Comparison of ENCODE assay signal across 20 mouse cellular contexts in genomic region chr10:116675171-116675570, GRCm38 (mm10).
A peak's percentile ranks its signal among the peaks of the same experiment; 100 is the strongest.
DNase-seq lines count a peak whose midpoint lies in the region; ATAC-seq and TF ChIP-seq lines count a peak whose summit lies in the region.
"Had no signal": no experiment of that assay in that cellular context is flagged by ENCODE, and none has a peak within 500 bp of the region (broad histone marks: within the 10 kb centered on the region; RNA-seq: fewer than 3 reads in every experiment).

No protein-coding gene starts in this region.

- TF ChIP-seq RAD21 in CH12.LX (IDR thresholded peaks at IDR 0.05; ENCODE audit: low read depth, low read length) = no peak

- H3K27me3 ChIP-seq in CH12.LX (replicated peaks) = no peaks in the 10 kb centered on the region
- H3K27me3 ChIP-seq in embryonic facial prominence, embryonic 10.5 days (replicated peaks; ENCODE audit: low read depth, poor library complexity, severe bottlenecking) = no peaks in the 10 kb centered on the region
- no peaks in the 10 kb centered on the region for H3K27me3 ChIP-seq in limb, embryonic 11.5 days (ENCODE audit: control insufficient read depth, insufficient read depth, low read length)
- H3K27me3 ChIP-seq in limb, embryonic 15.5 days = no peaks in the 10 kb centered on the region
- no peaks in the 10 kb centered on the region for H3K27me3 ChIP-seq in heart, embryonic 11.5 days (ENCODE audit: control insufficient read depth, insufficient read depth, low read length)
- H3K27me3 ChIP-seq in forebrain, embryonic 16.5 days (replicated peaks; ENCODE audit: control insufficient read depth, insufficient read depth, low read length) = no peaks in the 10 kb centered on the region
- H3K27me3 ChIP-seq in intestine, embryonic 15.5 days (replicated peaks) = no peaks in the 10 kb centered on the region
- H3K27me3 ChIP-seq: forebrain, embryonic 15.5 days; heart, embryonic 15.5 days had no signal

- H3K36me3 ChIP-seq in CH12.LX (replicated peaks in 1 of 2; ENCODE audit: control insufficient read depth in 1 of 2, insufficient read depth in 1 of 2, low read length in 1 of 2) = peaks cover 0 to 24% of the 10 kb centered on the region in 2 experiments
- H3K36me3 ChIP-seq in embryonic facial prominence, embryonic 10.5 days (replicated peaks) = no peaks in the 10 kb centered on the region
- no peaks in the 10 kb centered on the region for H3K36me3 ChIP-seq in limb, embryonic 11.5 days (ENCODE audit: control insufficient read depth, insufficient read depth, low read length)
- H3K36me3 ChIP-seq in limb, embryonic 15.5 days = no peaks in the 10 kb centered on the region
- H3K36me3 ChIP-seq in heart, embryonic 11.5 days (ENCODE audit: control insufficient read depth, insufficient read depth, low read length) = no peaks in the 10 kb centered on the region
- no peaks in the 10 kb centered on the region for H3K36me3 ChIP-seq in forebrain, embryonic 16.5 days (ENCODE audit: control insufficient read depth, insufficient read depth)
- H3K36me3 ChIP-seq in intestine, embryonic 15.5 days = no peaks in the 10 kb centered on the region
- H3K36me3 ChIP-seq: forebrain, embryonic 15.5 days; heart, embryonic 10.5 days; heart, embryonic 15.5 days; hindbrain, embryonic 10.5 days had no signal

- H3K27ac ChIP-seq in CH12.LX (ENCODE audit: insufficient read depth, low read depth) = no peak overlapping the region
- H3K27ac ChIP-seq in embryonic facial prominence, embryonic 10.5 days (replicated peaks) = peak overlapping the region; percentile 36; the same call in 1 of the 2 replicates
- H3K27ac ChIP-seq in limb, embryonic 11.5 days (replicated peaks; ENCODE audit: low read depth, low read length) = peak overlapping the region; percentile 52
- H3K27ac ChIP-seq in limb, embryonic 15.5 days = no peak overlapping the region
- H3K27ac ChIP-seq in heart, embryonic 11.5 days (ENCODE audit: low read depth, low read length) = no peak overlapping the region
- H3K27ac ChIP-seq in forebrain, embryonic 16.5 days (ENCODE audit: low read length) = no peak overlapping the region
- H3K27ac ChIP-seq in intestine, embryonic 15.5 days = no peak overlapping the region
- H3K27ac ChIP-seq: forebrain, embryonic 15.5 days; heart, embryonic 10.5 days; heart, embryonic 15.5 days; hindbrain, embryonic 10.5 days; hindbrain, embryonic 14.5 days had no signal

- DNase-seq in CH12.LX (ENCODE audit: extremely low read depth) = peak; percentile 23
- no peak for DNase-seq in embryonic facial prominence, embryonic 10.5 days (ENCODE audit: low spot score)
- no peak for DNase-seq in limb, embryonic 11.5 days (ENCODE audit: low spot score)
- DNase-seq: adrenal gland, postnatal 10 days; B cell, adult 2 months; cerebellum, adult 11-12 months; cerebellum, adult 9-10 months; cerebellum, postnatal 36 days; heart, adult 18-20 months; kidney, adult 2 months had no signal

- ATAC-seq in limb, embryonic 11.5 days (ENCODE audit: insufficient number of reproducible peaks, low FRiP score, low TSS enrichment, low read depth) = no peak
- ATAC-seq in limb, embryonic 15.5 days (ENCODE audit: insufficient number of reproducible peaks, low FRiP score, low TSS enrichment, low read depth) = no peak
- no peak for ATAC-seq in heart, embryonic 11.5 days (replicated peaks; ENCODE audit: insufficient number of reproducible peaks, low FRiP score, low TSS enrichment)
- ATAC-seq in forebrain, embryonic 16.5 days = no peak
- ATAC-seq in intestine, embryonic 15.5 days = no peak
- ATAC-seq: forebrain, embryonic 15.5 days; intestine, embryonic 16.5 days had no signal

- dilution Hi-C loops in CH12.LX (cut with MboI; ENCODE audit: extremely low pct_ligation_motif_present, extremely low pct_unique_long_range_greater_than_20kb, low sequenced_read_pairs) = no loop called here

- H3K4me3 ChIP-seq in CH12.LX (replicated peaks in 1 of 3; ENCODE audit: low read depth in 2 of 3, low read length in 2 of 3, poor library complexity in 1 of 3) = peak overlapping the region in 2 of 3 experiments; percentile 45 to 60
- H3K4me3 ChIP-seq in embryonic facial prominence, embryonic 10.5 days = no peak overlapping the region
- H3K4me3 ChIP-seq in limb, embryonic 11.5 days (ENCODE audit: low read depth, low read length) = no peak overlapping the region
- no peak overlapping the region for H3K4me3 ChIP-seq in limb, embryonic 15.5 days
- no peak overlapping the region for H3K4me3 ChIP-seq in heart, embryonic 11.5 days (ENCODE audit: low read depth, low read length)
- H3K4me3 ChIP-seq in forebrain, embryonic 16.5 days (replicated peaks; ENCODE audit: low read length) = no peak overlapping the region
- H3K4me3 ChIP-seq in intestine, embryonic 15.5 days (replicated peaks) = no peak overlapping the region
- H3K4me3 ChIP-seq: forebrain, embryonic 15.5 days; heart, embryonic 10.5 days; heart, embryonic 15.5 days; hindbrain, embryonic 10.5 days had no signal

- no peak for TF ChIP-seq POLR2A in CH12.LX (IDR thresholded peaks at IDR 0.05; ENCODE audit: low read depth, low read length)

- in situ Hi-C loops in CH12.LX (cut with MboI; ENCODE audit: low pct_ligation_motif_present, low pct_unique_long_range_greater_than_20kb, low sequenced_read_pairs) = no loop called here

- H3K9me3 ChIP-seq in CH12.LX (replicated peaks; ENCODE audit: low read length) = peaks cover 13% of the 10 kb centered on the region
- no peaks in the 10 kb centered on the region for H3K9me3 ChIP-seq in embryonic facial prominence, embryonic 10.5 days
- H3K9me3 ChIP-seq in limb, embryonic 11.5 days (ENCODE audit: control insufficient read depth, low read length) = no peaks in the 10 kb centered on the region
- H3K9me3 ChIP-seq in limb, embryonic 15.5 days = no peaks in the 10 kb centered on the region
- 0 out of 2 replicates have a peak, but pooled peaks cover 2% of the 10 kb centered on the region for H3K9me3 ChIP-seq in heart, embryonic 11.5 days (replicated peaks; ENCODE audit: control insufficient read depth, low read length)
- no peaks in the 10 kb centered on the region for H3K9me3 ChIP-seq in forebrain, embryonic 16.5 days (ENCODE audit: control insufficient read depth, low read length)
- H3K9me3 ChIP-seq in intestine, embryonic 15.5 days = no peaks in the 10 kb centered on the region
- H3K9me3 ChIP-seq: forebrain, embryonic 15.5 days; heart, embryonic 10.5 days; heart, embryonic 15.5 days; hindbrain, embryonic 10.5 days had no signal

- TF ChIP-seq CTCF in CH12.LX (conservative IDR thresholded peaks at IDR 0.05 in 1 of 2, IDR thresholded peaks at IDR 0.05 in 1 of 2; ENCODE audit: low read depth in 2 of 2, low read length in 2 of 2) = no peak

- no peak overlapping the region for H3K9ac ChIP-seq in CH12.LX (ENCODE audit: insufficient read depth, low read depth)
- no peak overlapping the region for H3K9ac ChIP-seq in limb, embryonic 11.5 days (ENCODE audit: low read length)
- no peak overlapping the region for H3K9ac ChIP-seq in limb, embryonic 15.5 days
- H3K9ac ChIP-seq in heart, embryonic 11.5 days (ENCODE audit: low read depth, low read length) = no peak overlapping the region
- no peak overlapping the region for H3K9ac ChIP-seq in forebrain, embryonic 16.5 days (replicated peaks; ENCODE audit: low read depth, low read length)
- no peak overlapping the region for H3K9ac ChIP-seq in intestine, embryonic 15.5 days
- H3K9ac ChIP-seq: forebrain, embryonic 15.5 days; heart, embryonic 15.5 days; hindbrain, embryonic 14.5 days had no signal

- H3K4me1 ChIP-seq in CH12.LX (ENCODE audit: control insufficient read depth in 1 of 2, insufficient read depth in 2 of 2) = peaks cover 0 to 21% of the 10 kb centered on the region in 2 experiments; a peak in 1 of 4 replicates
- H3K4me1 ChIP-seq in embryonic facial prominence, embryonic 10.5 days = peaks cover 8% of the 10 kb centered on the region
- H3K4me1 ChIP-seq in limb, embryonic 11.5 days (ENCODE audit: control insufficient read depth, insufficient read depth, low read length) = peaks cover 10% of the 10 kb centered on the region; the same call in 1 of the 2 replicates
- H3K4me1 ChIP-seq in limb, embryonic 15.5 days = 0 out of 2 replicates have a peak, but pooled peaks cover 6% of the 10 kb centered on the region
- H3K4me1 ChIP-seq in heart, embryonic 11.5 days (ENCODE audit: control insufficient read depth, insufficient read depth, low read length) = no peaks in the 10 kb centered on the region
- H3K4me1 ChIP-seq in forebrain, embryonic 16.5 days (replicated peaks; ENCODE audit: control insufficient read depth, insufficient read depth, low read length) = no peaks in the 10 kb centered on the region
- no peaks in the 10 kb centered on the region for H3K4me1 ChIP-seq in intestine, embryonic 15.5 days (replicated peaks)
- H3K4me1 ChIP-seq: forebrain, embryonic 15.5 days; heart, embryonic 10.5 days; heart, embryonic 15.5 days; hindbrain, embryonic 10.5 days had no signal

- H3K4me2 ChIP-seq in CH12.LX (ENCODE audit: insufficient read depth, low read depth, poor library complexity, severe bottlenecking) = no peak overlapping the region
- no peak overlapping the region for H3K4me2 ChIP-seq in limb, embryonic 11.5 days (ENCODE audit: low read depth, severe bottlenecking)
- 0 out of 2 replicates have a peak overlapping the region, but pooled peaks have one; percentile 10 for H3K4me2 ChIP-seq in limb, embryonic 15.5 days
- H3K4me2 ChIP-seq in heart, embryonic 11.5 days = no peak overlapping the region
- no peak overlapping the region for H3K4me2 ChIP-seq in forebrain, embryonic 16.5 days (ENCODE audit: low read length)
- no peak overlapping the region for H3K4me2 ChIP-seq in intestine, embryonic 15.5 days (replicated peaks)
- H3K4me2 ChIP-seq: forebrain, embryonic 15.5 days; heart, embryonic 15.5 days; hindbrain, embryonic 14.5 days had no signal

- TF ChIP-seq EP300 in CH12.LX (IDR thresholded peaks at IDR 0.05; ENCODE audit: low read length) = no peak

- 62% methylated on average over 7 of the region's 7 CpGs for WGBS in embryonic facial prominence, embryonic 10.5 days
- 55% methylated on average over 7 of the region's 7 CpGs for WGBS in limb, embryonic 11.5 days
- 35% methylated on average over 7 of the region's 7 CpGs for WGBS in limb, embryonic 15.5 days
- WGBS in heart, embryonic 11.5 days (ENCODE audit: insufficient replicate concordance) = 76% methylated on average over 7 of the region's 7 CpGs
- WGBS in forebrain, embryonic 16.5 days = 67% methylated on average over 7 of the region's 7 CpGs
- WGBS in intestine, embryonic 15.5 days = 80% methylated on average over 7 of the region's 7 CpGs

- H3K79me2 ChIP-seq in CH12.LX (replicated peaks; ENCODE audit: control insufficient read depth, extremely low read depth, insufficient read depth, poor library complexity, severe bottlenecking) = no peaks in the 10 kb centered on the region

TF ChIP-seq in CH12.LX, 34 proteins besides CTCF, POLR2A, EP300 and RAD21:
- TF ChIP-seq MEF2A (IDR thresholded peaks at IDR 0.05; ENCODE audit: borderline replicate concordance, low read depth, low read length) (no peak), MAX (IDR thresholded peaks at IDR 0.05; ENCODE audit: low read length) (no peak), MAFK (IDR thresholded peaks at IDR 0.05; ENCODE audit: insufficient replicate concordance, low read length) (no peak), ZMIZ1 (IDR thresholded peaks at IDR 0.05; ENCODE audit: low read depth, low read length) (no peak), ZC3H11A (IDR thresholded peaks at IDR 0.05; ENCODE audit: low read depth, low read length) (no peak)

Comparison
In these comparisons a context has a peak if more than half of its experiments do, and no peak if none do; other contexts are left out.
1. H3K27ac ChIP-seq: peak in embryonic facial prominence, embryonic 10.5 days (single experiment) and limb, embryonic 11.5 days (single experiment); none in CH12.LX (single experiment), limb, embryonic 15.5 days (single experiment), heart, embryonic 11.5 days (single experiment), forebrain, embryonic 16.5 days (single experiment) and intestine, embryonic 15.5 days (single experiment).
2. H3K4me3 ChIP-seq: peak in CH12.LX (2 of 3); none in embryonic facial prominence, embryonic 10.5 days (single experiment), limb, embryonic 11.5 days (single experiment), limb, embryonic 15.5 days (single experiment), heart, embryonic 11.5 days (single experiment), forebrain, embryonic 16.5 days (single experiment) and intestine, embryonic 15.5 days (single experiment).